Mouse (Mus musculus): Measurements from ENCODE around the gene Dapk3.

DNA sequence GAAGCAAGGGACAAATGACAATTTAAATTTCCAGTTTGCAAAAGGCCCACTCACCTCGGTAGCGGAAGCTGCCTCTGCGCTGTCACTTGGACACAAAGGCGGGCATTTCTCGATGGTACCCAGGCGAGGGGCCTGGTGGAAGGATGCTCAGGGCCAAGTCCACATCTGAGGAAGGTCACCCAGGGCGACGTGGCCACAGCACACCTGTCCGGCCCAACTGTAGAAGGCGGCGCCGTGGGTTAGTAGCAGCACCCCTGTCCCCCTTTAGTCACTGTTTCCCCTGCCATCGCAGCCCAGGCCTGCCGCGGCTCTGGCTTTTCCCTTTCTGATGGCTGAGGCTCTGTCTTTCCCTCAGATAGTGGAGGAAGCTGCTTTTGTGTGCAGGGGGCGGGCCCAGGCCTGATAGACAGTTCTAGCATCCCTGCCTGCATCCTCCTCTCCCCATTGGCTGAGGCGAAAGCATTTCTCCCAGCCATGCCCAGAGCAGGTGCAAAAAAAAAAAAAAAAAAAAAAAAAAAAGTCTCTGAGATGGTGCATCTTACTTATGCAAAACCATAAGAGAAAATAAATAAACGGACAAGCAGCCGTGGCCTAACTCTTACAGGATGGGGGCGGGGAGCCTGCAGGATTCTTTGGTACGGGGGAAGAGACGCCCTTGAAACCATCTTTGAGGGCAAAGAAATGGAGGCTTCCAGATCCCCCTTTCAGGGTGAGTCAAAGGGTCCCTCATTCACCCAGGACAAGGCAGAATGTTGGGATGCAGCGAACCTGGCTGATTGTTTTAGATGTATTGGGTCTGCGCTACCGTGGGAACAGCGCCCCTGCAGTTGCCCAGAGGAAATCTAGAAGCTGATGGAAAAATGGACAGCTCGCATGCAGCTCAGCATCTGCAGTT lies 47.9 kb downstream of the Dapk3 start, which contains the start of gene Atcay:
- TF ChIP-seq CTCF (IDR thresholded peaks at IDR 0.05) (peak; percentile 59), POLR2A (IDR thresholded peaks at IDR 0.05; ENCODE audit: insufficient read depth, low read depth, low read length) (no peak)

Data from heart, adult 2 months (tissue).